Mouse (Mus musculus) adrenal gland, adult 8-10 months (tissue): Measurements from ENCODE around the gene Rps6kb1. TPM values are rescaled to one million over a fixed set of nuclear protein-coding genes. Genes with fewer than 3 reads are reported as not detected.
A peak's percentile ranks its signal among the peaks of the same experiment; 100 is the strongest.
"Not testable (repeated sequence)": the region's sequence is repeated elsewhere in the genome, so short reads cannot be mapped to it uniquely, and the experiment has no call there.

Experiments
- DNase-seq: peaks from one replicate; pipeline ENCODE4 v3.0.0; 2022
- total RNA-seq, 4 experiments: library from RNA; stranded (reverse); gene quantifications; 2 replicates each; pipeline ENCODE4 v1.2.4; 2022

Rps6kb1 gene
- total RNA-seq, 4 experiments from 2014 or later: 37.4 to 52.1 (median 46.9) TPM

- DNase-seq: no peak
Measured at GRCm38 (mm10) chr11:86539716-86540475, 4.7 kb downstream of the Rps6kb1 start.

GRCm38 (mm10) chr11:86538786-86539185 lies 5.8 kb downstream of the Rps6kb1 start:
- no peak for DNase-seq

GRCm38 (mm10) chr11:86534201-86534910 lies 10.2 kb downstream of the Rps6kb1 start:
- no peak for DNase-seq

- not testable (repeated sequence) for DNase-seq
Measured at GRCm38 (mm10) chr11:86533302-86533701, 11.3 kb downstream of the Rps6kb1 start.

- no peak for DNase-seq
Measured at GRCm38 (mm10) chr11:86532834-86533233, 11.8 kb downstream of the Rps6kb1 start.

- DNase-seq: no peak
Measured at GRCm38 (mm10) chr11:86527528-86527927, 17.1 kb downstream of the Rps6kb1 start.

GRCm38 (mm10) chr11:86519751-86520150 lies 24.9 kb downstream of the Rps6kb1 start:
- no peak for DNase-seq

GRCm38 (mm10) chr11:86517229-86517628 lies 27.4 kb downstream of the Rps6kb1 start:
- DNase-seq: no peak

GRCm38 (mm10) chr11:86516620-86517019 lies 28.0 kb downstream of the Rps6kb1 start:
- no peak for DNase-seq

- no peak for DNase-seq
Measured at GRCm38 (mm10) chr11:86507991-86508390, 36.6 kb downstream of the Rps6kb1 start.

GRCm38 (mm10) chr11:86507334-86507733 lies 37.3 kb downstream of the Rps6kb1 start:
- no peak for DNase-seq

- DNase-seq: no peak
Measured at GRCm38 (mm10) chr11:86503121-86503520, 41.5 kb downstream of the Rps6kb1 start.

GRCm38 (mm10) chr11:86500795-86501194 lies 43.8 kb downstream of the Rps6kb1 start:
- DNase-seq: no peak

- DNase-seq: no peak
Measured at GRCm38 (mm10) chr11:86497908-86498307, 46.7 kb downstream of the Rps6kb1 start.

GRCm38 (mm10) chr11:86497356-86497755 lies 47.2 kb downstream of the Rps6kb1 start:
- DNase-seq: no peak

GRCm38 (mm10) chr11:86490782-86491181 lies 53.8 kb downstream of the Rps6kb1 start:
- DNase-seq: no peak

- DNase-seq: peak; percentile 39
Measured at GRCm38 (mm10) chr11:86484910-86485510, 59.6 kb downstream of the Rps6kb1 start.

GRCm38 (mm10) chr11:86484101-86484868 lies 60.3 kb downstream of the Rps6kb1 start, which contains the start of gene Rnft1:
TSS of gene Rnft1 (plus strand) at chr11:86484657.
- peak; percentile 98 for DNase-seq

- no peak for DNase-seq
Measured at GRCm38 (mm10) chr11:86473576-86473975, 71.0 kb downstream of the Rps6kb1 start.

- DNase-seq: peak; percentile 13
Measured at GRCm38 (mm10) chr11:86472771-86473171, 71.8 kb downstream of the Rps6kb1 start.

GRCm38 (mm10) chr11:86471785-86472184 lies 72.8 kb downstream of the Rps6kb1 start:
- no peak for DNase-seq

GRCm38 (mm10) chr11:86468971-86469370 lies 75.6 kb downstream of the Rps6kb1 start:
- DNase-seq: no peak

- no peak for DNase-seq
Measured at GRCm38 (mm10) chr11:86468345-86468744, 76.3 kb downstream of the Rps6kb1 start.
